Mouse (Mus musculus): ENCODE data around the gene Acvr1b. TPM values are rescaled to one million over a fixed set of nuclear protein-coding genes. Genes with fewer than 3 reads are reported as not detected.

The Acvr1b gene
- total RNA-seq (2022) = 100 to 1,000 TPM; 100 to 118 (median 110) TPM

GRCm38 (mm10) chr15:101173421-101174211 is at the start of gene Acvr1b:
Acvr1b (plus strand) TSS chr15:101174067.
- peak; percentile 71 to 85 for DNase-seq (ENCODE audit: low spot score in 2 of 2)

- no peak for DNase-seq (ENCODE audit: low spot score in 2 of 2)
Observed at GRCm38 (mm10) chr15:101125561-101125960, 48.3 kb upstream of the Acvr1b start.

- no peak for DNase-seq (ENCODE audit: low spot score in 2 of 2)
Observed at GRCm38 (mm10) chr15:101126876-101127544, 46.9 kb upstream of the Acvr1b start.

- no peak for DNase-seq (ENCODE audit: low spot score in 2 of 2)
Observed at GRCm38 (mm10) chr15:101128181-101129089, 45.4 kb upstream of the Acvr1b start, which contains the start of gene Acvrl1. Acvrl1 (plus strand) TSS chr15:101128522.

GRCm38 (mm10) chr15:101129412-101129811 is 44.5 kb upstream of the Acvr1b start:
- DNase-seq (ENCODE audit: low spot score in 2 of 2) = no peak

- no peak for DNase-seq (ENCODE audit: low spot score in 2 of 2)
Observed at GRCm38 (mm10) chr15:101131498-101131897, 42.4 kb upstream of the Acvr1b start.

- no peak for DNase-seq (ENCODE audit: low spot score in 2 of 2)
Observed at GRCm38 (mm10) chr15:101132041-101132440, 41.8 kb upstream of the Acvr1b start.

GRCm38 (mm10) chr15:101132761-101133160 is 41.1 kb upstream of the Acvr1b start:
- DNase-seq (ENCODE audit: low spot score in 2 of 2) = no peak

- DNase-seq (ENCODE audit: low spot score in 2 of 2) = no peak
Observed at GRCm38 (mm10) chr15:101133993-101134704, 39.7 kb upstream of the Acvr1b start.

GRCm38 (mm10) chr15:101135405-101135804 is 38.5 kb upstream of the Acvr1b start:
- DNase-seq (ENCODE audit: low spot score in 2 of 2) = no peak

- DNase-seq (ENCODE audit: low spot score in 2 of 2) = no peak
Observed at GRCm38 (mm10) chr15:101137455-101137854, 36.4 kb upstream of the Acvr1b start.

GRCm38 (mm10) chr15:101138675-101139074 is 35.2 kb upstream of the Acvr1b start:
- no peak for DNase-seq (ENCODE audit: low spot score in 2 of 2)

- no peak for DNase-seq (ENCODE audit: low spot score in 2 of 2)
Observed at GRCm38 (mm10) chr15:101139885-101140284, 34.0 kb upstream of the Acvr1b start.

GRCm38 (mm10) chr15:101140587-101140986 is 33.3 kb upstream of the Acvr1b start:
- DNase-seq (ENCODE audit: low spot score in 2 of 2) = no peak

- DNase-seq (ENCODE audit: low spot score in 2 of 2) = no peak
Observed at GRCm38 (mm10) chr15:101141061-101141541, 32.8 kb upstream of the Acvr1b start.

- no peak for DNase-seq (ENCODE audit: low spot score in 2 of 2)
Observed at GRCm38 (mm10) chr15:101142672-101143071, 31.2 kb upstream of the Acvr1b start.

- DNase-seq (ENCODE audit: low spot score in 2 of 2) = no peak
Observed at GRCm38 (mm10) chr15:101143494-101143893, 30.4 kb upstream of the Acvr1b start.

- no peak for DNase-seq (ENCODE audit: low spot score in 2 of 2)
Observed at GRCm38 (mm10) chr15:101144176-101144575, 29.7 kb upstream of the Acvr1b start.

GRCm38 (mm10) chr15:101144779-101145178 is 29.1 kb upstream of the Acvr1b start:
- no peak for DNase-seq (ENCODE audit: low spot score in 2 of 2)

GRCm38 (mm10) chr15:101145424-101146099 is 28.3 kb upstream of the Acvr1b start:
- peak; percentile 83 to 92 for DNase-seq (ENCODE audit: low spot score in 2 of 2)
